Mouse (Mus musculus) spleen, adult 2 months (tissue): ENCODE results near the gene Mettl7a2.
"Not testable (repeated sequence)": the region's sequence is repeated elsewhere in the genome, so short reads cannot be mapped to it uniquely, and the experiment has no call there.

Source experiments
- CTCF ChIP-seq: fragments of 200-500 bp; IDR thresholded peaks from 2 replicates; pipeline ENCODE4 v1.5.1; 2011; ENCODE audit warnings: mild to moderate bottlenecking, inconsistent platforms; ENCODE audit not compliant: insufficient read depth, insufficient read length, insufficient replicate concordance; ENCODE audit errors: extremely low read depth
- POLR2A ChIP-seq: fragments of 200-500 bp; IDR thresholded peaks from 2 replicates; pipeline ENCODE4 v1.6.1; 2011; ENCODE audit warnings: low read depth, low read length, inconsistent platforms

GRCm38 (mm10) chr15:100332077-100332961, 20.7 kb upstream of the Mettl7a2 start:
- not testable (repeated sequence) for TF ChIP-seq CTCF, POLR2A
